Mouse (Mus musculus): ENCODE measurements around the gene Coq3. TPM values are rescaled to one million over a fixed set of nuclear protein-coding genes. Genes with fewer than 3 reads are reported as not detected.

Gene Coq3
- polyA plus RNA-seq, 1 experiment from 2014 or later, result 13.6 TPM

Other genes starting within 250 kb of the Coq3 start
- gene Prdm13, start 193.7 kb upstream of the Coq3 start, polyA plus RNA-seq (2015; fragmentation: Nextera tagmentation; extraction: Ambion mirVana), result not detected in 2 replicates
- 40.2 and 40.7 TPM in 2 replicates for gene Ccnc, start 152.0 kb upstream of the Coq3 start, polyA plus RNA-seq (2015; fragmentation: Nextera tagmentation; extraction: Ambion mirVana)
- 7.2 and 8.6 TPM in 2 replicates for gene Usp45, start 112.5 kb upstream of the Coq3 start, polyA plus RNA-seq (2015; fragmentation: Nextera tagmentation; extraction: Ambion mirVana)
- 11.3 and 12.6 TPM in 2 replicates for gene Tstd3, start 112.5 kb upstream of the Coq3 start, polyA plus RNA-seq (2015; fragmentation: Nextera tagmentation; extraction: Ambion mirVana)
- gene Pnisr, start 32.1 kb upstream of the Coq3 start, polyA plus RNA-seq (2015; fragmentation: Nextera tagmentation; extraction: Ambion mirVana), result 129 and 154 TPM in 2 replicates
- gene Faxc, start 51.7 kb downstream of the Coq3 start, polyA plus RNA-seq (2015; fragmentation: Nextera tagmentation; extraction: Ambion mirVana), result 3.2 and 3.7 TPM in 2 replicates